Mouse (Mus musculus) neural tube, embryonic 11.5 days (tissue): Measurements from ENCODE around the gene Fam219a. TPM values are rescaled to one million over a fixed set of nuclear protein-coding genes. Genes with fewer than 3 reads are reported as not detected.
A peak's percentile ranks its signal among the peaks of the same experiment; 100 is the strongest.

Experiments used
- ATAC-seq: fragments of 200-750 bp; cut with Nextera tagmentation; 2 replicates; pipeline ENCODE4 v1.8.0; 2017; ENCODE audit warnings: moderate number of reproducible peaks, mild to moderate bottlenecking, moderate TSS enrichment, moderate library complexity; ENCODE audit not compliant: insufficient read depth, low FRiP score, low TSS enrichment
- DNase-seq: peaks from one replicate; pipeline ENCODE4 v3.0.0-alpha.2; 2015; ENCODE audit warnings: low spot score
- H3K27ac ChIP-seq: fragments of 300-500 bp; sonication (generic); 2 replicates; pipeline ENCODE4 v1.5.1; 2014; ENCODE audit warnings: low read depth, mild to moderate bottlenecking, low read length
- H3K27me3 ChIP-seq: fragments of 300-500 bp; sonication (generic); 2 replicates; pipeline ENCODE4 v1.6.1; 2014; ENCODE audit warnings: mild to moderate bottlenecking, low read length, mixed read lengths; ENCODE audit not compliant: control insufficient read depth, insufficient read depth
- H3K36me3 ChIP-seq: fragments of 300-500 bp; sonication (generic); 2 replicates; pipeline ENCODE4 v1.6.1; 2014; ENCODE audit warnings: mild to moderate bottlenecking, low read length, moderate library complexity, mixed read lengths; ENCODE audit not compliant: control insufficient read depth, insufficient read depth
- H3K4me1 ChIP-seq: fragments of 300-500 bp; sonication (generic); 2 replicates; pipeline ENCODE4 v1.6.1; 2014; ENCODE audit warnings: low read length, mixed read lengths; ENCODE audit not compliant: control insufficient read depth, insufficient read depth
- H3K4me2 ChIP-seq: fragments of 300-500 bp; sonication (generic); 2 replicates; pipeline ENCODE4 v1.6.1; 2014; ENCODE audit warnings: low read depth, mild to moderate bottlenecking, moderate library complexity
- H3K4me3 ChIP-seq: fragments of 300-500 bp; sonication (generic); 2 replicates; pipeline ENCODE4 v1.5.1; 2014; ENCODE audit warnings: low read depth, low read length
- H3K9ac ChIP-seq: fragments of 300-500 bp; sonication (generic); 2 replicates; pipeline ENCODE4 v1.6.1; 2014; ENCODE audit warnings: mild to moderate bottlenecking, low read length
- H3K9me3 ChIP-seq: fragments of 300-500 bp; sonication (generic); 2 replicates; pipeline ENCODE4 v1.6.1; 2016; ENCODE audit warnings: low read length; ENCODE audit not compliant: control insufficient read depth
- WGBS: fragments of 180-500 bp; shearing (Covaris S2); extraction: QIAGEN DNeasy Blood & Tissue Kit; methylation state at CpG from one replicate; pipeline ENCODE4 v1.1.7; 2014; 5-methylcytosine and 5-hydroxymethylcytosine counted together
- polyA plus RNA-seq: library from polyadenylated mRNA; unstranded; fragments of >200 nt; fragmentation: Nextera tagmentation; extraction: Ambion mirVana; gene quantifications from 2 replicates; pipeline ENCODE4 v1.2.1, GENCODE M21; 2014

The Fam219a gene
- polyA plus RNA-seq, 1 experiment from 2014 or later = 11.6 TPM

DNA sequence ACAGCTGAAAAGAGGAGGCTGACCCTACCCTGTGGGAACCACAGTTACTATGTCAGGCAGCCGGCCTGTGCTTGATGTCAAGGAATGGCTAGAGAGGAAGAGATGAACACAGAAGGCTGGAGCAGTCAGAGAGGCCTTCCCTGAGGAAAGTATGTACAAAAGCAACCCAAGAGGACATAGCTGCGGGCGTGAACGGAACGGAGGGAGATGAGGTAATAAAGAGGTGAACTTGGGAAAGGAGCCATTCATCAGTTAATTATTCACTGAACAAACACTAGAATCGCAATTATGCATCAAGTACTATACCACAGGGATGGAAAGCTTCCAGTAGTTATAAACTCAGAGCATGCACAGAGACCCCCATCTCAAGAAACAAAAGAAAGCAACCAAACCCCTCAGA, 47.2 kb downstream of the Fam219a start:
- no peak for ATAC-seq
- H3K9ac ChIP-seq = no peak overlapping the region
- H3K4me1 ChIP-seq = peaks cover 9% of the 10 kb centered on the region

DNA sequence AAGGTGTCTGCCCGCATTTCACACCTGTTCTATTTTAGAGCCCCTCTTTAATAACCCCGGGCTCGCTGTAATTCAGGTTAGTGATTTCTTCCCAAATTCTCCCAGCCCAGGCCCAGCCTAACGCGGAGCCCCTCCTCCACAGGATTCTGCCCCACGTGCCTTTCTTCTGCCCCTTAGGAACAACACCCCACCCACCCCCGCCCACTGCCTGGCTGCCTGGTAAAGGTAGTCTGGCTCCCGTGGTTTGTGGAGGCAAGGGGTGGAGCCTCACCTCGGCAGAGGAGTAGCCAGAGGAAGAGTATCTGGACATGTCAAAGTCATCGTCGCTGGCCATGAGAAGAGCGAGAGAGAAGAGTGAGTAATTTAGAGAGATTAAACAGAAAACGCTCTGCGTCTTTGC, 48.7 kb downstream of the Fam219a start:
- 36% methylated on average over 14 of the region's 14 CpGs for WGBS
- DNase-seq (no peak), ATAC-seq (no peak)
- Histone ChIP-seq H3K27me3 (no peaks in the 10 kb centered on the region), H3K4me2 (no peak overlapping the region), H3K36me3 (no peaks in the 10 kb centered on the region), H3K4me1 (no peaks in the 10 kb centered on the region), H3K9ac (no peak overlapping the region), H3K4me3 (no peak overlapping the region), H3K27ac (no peak overlapping the region), H3K9me3 (no peaks in the 10 kb centered on the region)

More for the DNA sequence above, 47.2 kb downstream of the Fam219a start:
- no peak overlapping the region for H3K4me2 ChIP-seq
- H3K9me3 ChIP-seq = no peaks in the 10 kb centered on the region
- no peaks in the 10 kb centered on the region for H3K36me3 ChIP-seq
- DNase-seq = no peak
- H3K27ac ChIP-seq = no peak overlapping the region
- H3K27me3 ChIP-seq = no peaks in the 10 kb centered on the region
- 78% methylated on average over 6 of the region's 6 CpGs for WGBS
- H3K4me3 ChIP-seq = no peak overlapping the region

DNA sequence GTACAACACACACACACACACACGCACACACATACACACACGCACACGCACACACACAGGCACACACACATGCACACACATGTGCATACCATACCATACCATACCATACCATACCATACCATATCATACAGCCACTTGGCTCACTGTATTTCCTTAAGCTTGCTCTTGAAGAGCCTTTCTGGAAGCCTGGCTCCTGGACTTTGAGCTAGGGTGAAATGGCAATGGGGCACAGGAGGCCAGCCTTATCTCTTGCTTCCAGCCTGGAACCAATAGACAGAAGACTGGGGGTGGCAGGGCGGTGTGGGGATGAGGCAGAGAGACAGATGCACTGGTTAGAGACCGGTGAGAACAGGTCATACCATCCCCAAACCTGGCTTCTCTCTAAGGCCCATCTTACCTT, 50.1 kb downstream of the Fam219a start:
- H3K9me3 ChIP-seq = no peaks in the 10 kb centered on the region
- no peaks in the 10 kb centered on the region for H3K4me1 ChIP-seq
- H3K27me3 ChIP-seq = no peaks in the 10 kb centered on the region
- WGBS = 93% methylated on average over 5 of the region's 5 CpGs
- H3K9ac ChIP-seq = no peak overlapping the region
- no peaks in the 10 kb centered on the region for H3K36me3 ChIP-seq
- no peak overlapping the region for H3K27ac ChIP-seq
- ATAC-seq (no peak), DNase-seq (no peak)
- no peak overlapping the region for H3K4me2 ChIP-seq
- no peak overlapping the region for H3K4me3 ChIP-seq

DNA sequence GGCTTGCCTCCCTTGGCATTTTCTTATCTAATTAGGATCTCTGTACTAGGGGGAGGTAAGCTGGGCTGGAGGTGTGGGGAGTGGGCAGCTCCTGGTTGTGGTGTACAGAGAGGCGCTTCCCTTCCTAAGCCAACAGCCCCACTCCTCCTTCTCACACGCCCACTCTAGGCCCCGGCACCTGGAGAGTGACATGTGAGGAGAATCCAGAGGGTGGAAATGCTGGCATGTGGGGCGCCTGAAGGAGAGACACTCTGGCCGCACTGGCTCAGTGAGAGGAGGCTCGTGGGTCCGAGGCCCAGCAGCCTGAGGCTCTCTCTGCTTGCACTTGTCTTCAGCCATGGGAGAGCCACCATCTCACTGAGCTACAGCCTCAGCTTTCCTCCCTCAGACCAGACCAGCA, 51.0 kb downstream of the Fam219a start:
- Histone ChIP-seq H3K4me1 (no peaks in the 10 kb centered on the region), H3K36me3 (no peaks in the 10 kb centered on the region), H3K9ac (no peak overlapping the region), H3K4me2 (no peak overlapping the region), H3K27me3 (no peaks in the 10 kb centered on the region), H3K9me3 (no peaks in the 10 kb centered on the region), H3K4me3 (no peak overlapping the region), H3K27ac (no peak overlapping the region)
- 77% methylated on average over 7 of the region's 7 CpGs for WGBS
- DNase-seq (no peak), ATAC-seq (no peak)

DNA sequence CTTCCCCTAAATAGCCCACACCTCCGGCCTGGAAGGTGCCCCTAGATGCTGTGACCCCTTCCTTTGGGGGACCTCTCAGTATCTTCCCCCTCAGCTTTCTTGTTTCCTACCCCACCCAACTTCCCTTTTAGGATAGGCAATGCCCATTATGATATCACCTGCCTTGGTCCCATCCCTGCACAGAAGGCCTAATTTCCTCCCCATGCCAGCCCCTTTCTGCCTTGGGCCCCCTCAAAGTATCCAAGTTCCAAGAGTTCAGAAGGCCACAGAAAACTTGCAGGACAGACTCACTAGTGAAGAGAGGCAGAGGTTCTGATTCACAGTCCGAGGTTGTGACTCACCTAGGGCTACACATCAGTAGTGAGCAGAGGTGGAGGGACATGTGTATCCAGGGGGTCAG, 52.1 kb downstream of the Fam219a start, which contains the start of gene 1110017D15Rik:
TSS of gene 1110017D15Rik (minus strand) at position 101 of the 400 bp plus-strand sequence.
- H3K9me3 ChIP-seq = no peaks in the 10 kb centered on the region
- 84% methylated on average over 2 of the region's 2 CpGs for WGBS
- no peaks in the 10 kb centered on the region for H3K4me1 ChIP-seq
- no peak within 1 kb of the TSS for H3K9ac ChIP-seq
- no peak within 1 kb of the TSS for H3K4me2 ChIP-seq
- no peaks in the 10 kb centered on the region for H3K36me3 ChIP-seq
- H3K27ac ChIP-seq = no peak within 1 kb of the TSS
- no peaks in the 10 kb centered on the region for H3K27me3 ChIP-seq
- no peak for DNase-seq
- H3K4me3 ChIP-seq = no peak within 1 kb of the TSS
- no peak for ATAC-seq

DNA sequence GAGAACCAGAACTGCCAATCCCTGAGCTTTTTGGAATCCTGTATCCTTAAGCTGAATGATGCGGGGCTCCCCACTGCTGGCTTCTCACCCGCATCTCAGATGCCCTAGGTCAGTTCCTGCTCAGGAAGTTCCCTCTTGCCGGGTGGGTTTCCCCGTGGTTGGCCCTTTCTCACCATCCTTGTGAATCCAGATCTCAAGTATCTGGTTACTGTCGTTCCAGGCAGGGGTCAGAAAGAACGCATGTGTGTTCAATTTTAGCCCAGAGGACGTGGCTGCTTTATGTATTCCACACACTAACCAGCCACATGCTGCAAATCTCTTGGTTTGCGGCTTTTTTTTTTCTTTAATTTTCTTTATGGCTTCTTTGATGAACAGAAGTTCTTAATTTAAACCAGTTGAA, 55.6 kb downstream of the Fam219a start:
- H3K9ac ChIP-seq = no peak overlapping the region
- no peak overlapping the region for H3K4me3 ChIP-seq
- no peak overlapping the region for H3K27ac ChIP-seq
- DNase-seq (peak; percentile 34), ATAC-seq (no peak)
- no peak overlapping the region for H3K4me2 ChIP-seq
- no peaks in the 10 kb centered on the region for H3K4me1 ChIP-seq
- 29% methylated on average over 8 of the region's 8 CpGs for WGBS
- H3K9me3 ChIP-seq = no peaks in the 10 kb centered on the region
- H3K36me3 ChIP-seq = no peaks in the 10 kb centered on the region
- H3K27me3 ChIP-seq = no peaks in the 10 kb centered on the region

DNA sequence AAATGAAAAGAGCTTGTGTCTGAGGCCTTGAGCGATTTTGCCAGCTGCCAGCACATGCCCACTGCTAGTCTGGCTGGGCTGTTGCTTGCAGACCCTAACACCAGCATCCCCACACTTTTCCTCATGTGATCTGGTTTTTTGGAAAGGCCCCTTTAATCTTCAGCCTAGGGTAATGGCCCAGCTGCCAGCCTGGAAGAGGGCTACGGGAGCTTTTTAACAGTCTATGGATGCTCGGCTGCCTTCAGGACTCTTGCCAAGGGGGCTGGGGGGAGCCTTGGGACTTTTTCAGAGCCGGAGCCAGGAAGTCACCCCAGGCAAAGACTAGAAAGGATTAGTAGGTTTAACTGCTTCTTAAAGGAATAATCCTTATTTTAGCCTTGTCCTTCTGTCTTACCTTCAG, 56.0 kb downstream of the Fam219a start:
- Histone ChIP-seq H3K9me3 (no peaks in the 10 kb centered on the region), H3K27me3 (no peaks in the 10 kb centered on the region), H3K9ac (no peak overlapping the region), H3K27ac (no peak overlapping the region), H3K4me2 (no peak overlapping the region), H3K4me1 (no peaks in the 10 kb centered on the region), H3K36me3 (no peaks in the 10 kb centered on the region), H3K4me3 (no peak overlapping the region)
- 55% methylated on average over 4 of the region's 4 CpGs for WGBS
- ATAC-seq = no peak
- no peak for DNase-seq

DNA sequence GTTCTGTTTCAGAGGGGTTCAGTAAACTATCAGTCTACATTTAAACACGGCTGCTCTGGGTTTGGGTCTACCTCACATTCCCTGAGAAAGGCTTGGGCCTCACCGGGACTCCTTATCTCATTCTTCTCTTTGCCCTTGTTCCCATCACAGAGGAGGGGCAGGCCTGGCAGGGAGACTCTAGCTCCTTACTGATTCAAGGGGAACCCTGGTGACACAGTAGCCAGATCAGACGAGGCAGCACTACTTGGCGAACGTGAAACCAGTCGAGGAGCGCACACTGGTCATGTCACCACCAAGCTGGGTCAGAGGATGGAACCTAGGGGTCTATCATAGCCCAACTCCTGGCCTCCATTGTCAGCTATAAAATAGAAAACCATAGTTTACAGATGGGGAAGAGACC, 61.3 kb downstream of the Fam219a start:
- H3K36me3 ChIP-seq = no peaks in the 10 kb centered on the region
- no peak for ATAC-seq
- H3K27ac ChIP-seq = no peak overlapping the region
- peaks cover 11% of the 10 kb centered on the region for H3K4me1 ChIP-seq
- no peak overlapping the region for H3K9ac ChIP-seq
- no peaks in the 10 kb centered on the region for H3K27me3 ChIP-seq
- no peak overlapping the region for H3K4me3 ChIP-seq
- H3K9me3 ChIP-seq = no peaks in the 10 kb centered on the region
- DNase-seq = no peak
- H3K4me2 ChIP-seq = peak overlapping the region; percentile 86; the same call in 1 of the 2 replicates
- WGBS = 41% methylated on average over 7 of the region's 7 CpGs

DNA sequence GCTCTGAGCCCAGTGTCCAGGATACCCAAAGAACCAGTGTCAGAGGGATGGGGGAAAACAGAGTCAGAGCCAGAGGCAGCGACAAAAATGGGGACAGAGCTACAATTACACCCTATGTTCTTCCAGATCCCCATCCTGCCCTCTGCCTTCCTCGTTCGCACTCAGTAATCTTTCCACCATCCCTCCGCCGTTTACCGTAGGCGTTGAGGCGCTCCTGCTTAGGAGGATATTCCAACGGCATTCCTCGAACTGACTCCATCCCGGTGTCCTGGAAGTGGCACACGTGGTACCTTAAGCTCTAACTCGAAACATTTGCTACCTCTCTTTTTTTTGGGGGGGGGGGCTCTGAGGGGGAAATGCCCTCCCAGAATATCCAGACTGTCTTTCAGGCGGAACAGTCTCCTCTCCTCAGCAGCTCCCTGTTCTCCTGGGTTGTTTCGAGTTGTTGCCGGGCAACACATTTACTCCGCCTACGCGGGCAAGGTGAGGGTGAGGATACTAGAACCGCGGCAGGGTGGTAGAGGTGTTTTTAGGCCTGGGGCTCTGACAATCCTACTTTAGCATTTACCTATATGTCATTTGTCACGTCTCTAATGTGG, 61.9 kb downstream of the Fam219a start:
- Histone ChIP-seq H3K9ac (peak overlapping the region; percentile 75), H3K4me1 (peaks cover 11% of the 10 kb centered on the region), H3K27ac (peak overlapping the region; percentile 53; the same call in 1 of the 2 replicates), H3K4me2 (peak overlapping the region; percentile 86), H3K4me3 (peak overlapping the region; percentile 44), H3K9me3 (no peaks in the 10 kb centered on the region), H3K27me3 (no peaks in the 10 kb centered on the region; the same call in 1 of the 2 replicates), H3K36me3 (no peaks in the 10 kb centered on the region)
- no peak for DNase-seq
- WGBS = 2% methylated on average over 22 of the region's 22 CpGs
- 0 out of 2 replicates have a peak, but pooled peaks have one; percentile 0 for ATAC-seq
